Mouse (Mus musculus) heart, embryonic 14.5 days (tissue): ENCODE measurements around the gene Clic4. TPM values are rescaled to one million over a fixed set of nuclear protein-coding genes. Genes with fewer than 3 reads are reported as not detected.

Experiments used
- ATAC-seq: fragments of 200-750 bp; cut with Nextera tagmentation; 2 replicates; pipeline ENCODE4 v1.8.0; 2017; ENCODE audit warnings: low read depth, moderate TSS enrichment; ENCODE audit not compliant: insufficient number of reproducible peaks, insufficient read depth, low FRiP score
- H3K27ac ChIP-seq, 2 experiments: fragments of 200-500 bp in 1 of 2; fragments of 300-500 bp in 1 of 2; sonication (generic) in 1 of 2; replicated peaks in 1 of 2; 2 replicates each; pipeline ENCODE4 v1.5.1; 2012 to 2014; ENCODE audit warnings: low read depth in 2 of 2, low read length in 2 of 2, control low read depth in 1 of 2, mild to moderate bottlenecking in 1 of 2, mixed read lengths in 1 of 2; ENCODE audit not compliant: control insufficient read depth in 1 of 2, insufficient read depth in 1 of 2
- H3K27me3 ChIP-seq: fragments of 300-500 bp; sonication (generic); 2 replicates; pipeline ENCODE4 v1.6.1; 2014; ENCODE audit warnings: mild to moderate bottlenecking, low read length, control low read depth; ENCODE audit not compliant: control insufficient read depth, insufficient read depth
- H3K36me3 ChIP-seq: fragments of 300-500 bp; sonication (generic); 2 replicates; pipeline ENCODE4 v1.6.1; 2014; ENCODE audit warnings: mild to moderate bottlenecking, control low read depth, low read length, mixed read lengths; ENCODE audit not compliant: control insufficient read depth, insufficient read depth
- H3K4me1 ChIP-seq, 2 experiments: fragments of 200-500 bp in 1 of 2; fragments of 300-500 bp in 1 of 2; sonication (generic) in 1 of 2; 2 replicates each; pipeline ENCODE4 v1.6.1; 2012 to 2014; ENCODE audit warnings: low read length in 2 of 2, control low read depth in 1 of 2, mixed read lengths in 1 of 2; ENCODE audit not compliant: control insufficient read depth in 2 of 2, insufficient read depth in 2 of 2
- H3K4me2 ChIP-seq: fragments of 300-500 bp; sonication (generic); 2 replicates; pipeline ENCODE4 v1.6.1; 2014; ENCODE audit warnings: mild to moderate bottlenecking, low read length
- H3K4me3 ChIP-seq, 2 experiments: fragments of 200-500 bp in 1 of 2; fragments of 300-500 bp in 1 of 2; sonication (generic) in 1 of 2; 2 replicates each; pipeline ENCODE4 v1.5.1; 2012 to 2014; ENCODE audit warnings: low read length in 2 of 2, mild to moderate bottlenecking in 2 of 2, control low read depth in 1 of 2, low read depth in 1 of 2, moderate library complexity in 1 of 2; ENCODE audit not compliant: control insufficient read depth in 1 of 2, insufficient read depth in 1 of 2
- H3K9ac ChIP-seq: fragments of 300-500 bp; sonication (generic); 2 replicates; pipeline ENCODE4 v1.6.1; 2014; ENCODE audit warnings: mild to moderate bottlenecking, low read length
- H3K9me3 ChIP-seq: fragments of 300-500 bp; sonication (generic); 2 replicates; pipeline ENCODE4 v1.6.1; 2016; ENCODE audit warnings: low read length, control low read depth; ENCODE audit not compliant: control insufficient read depth
- WGBS: fragments of 180-500 bp; shearing (Covaris S2); extraction: QIAGEN DNeasy Blood & Tissue Kit; methylation state at CpG from one replicate; pipeline ENCODE4 v1.1.7; 2014; 5-methylcytosine and 5-hydroxymethylcytosine counted together
- polyA plus RNA-seq: library from polyadenylated mRNA; unstranded; fragments of >200 nt; fragmentation: Nextera tagmentation; extraction: Ambion mirVana; gene quantifications from 2 replicates; pipeline ENCODE4 v1.2.1, GENCODE M21; 2014

The Clic4 gene
- polyA plus RNA-seq, 1 experiment from 2014 or later = 181 TPM

DNA sequence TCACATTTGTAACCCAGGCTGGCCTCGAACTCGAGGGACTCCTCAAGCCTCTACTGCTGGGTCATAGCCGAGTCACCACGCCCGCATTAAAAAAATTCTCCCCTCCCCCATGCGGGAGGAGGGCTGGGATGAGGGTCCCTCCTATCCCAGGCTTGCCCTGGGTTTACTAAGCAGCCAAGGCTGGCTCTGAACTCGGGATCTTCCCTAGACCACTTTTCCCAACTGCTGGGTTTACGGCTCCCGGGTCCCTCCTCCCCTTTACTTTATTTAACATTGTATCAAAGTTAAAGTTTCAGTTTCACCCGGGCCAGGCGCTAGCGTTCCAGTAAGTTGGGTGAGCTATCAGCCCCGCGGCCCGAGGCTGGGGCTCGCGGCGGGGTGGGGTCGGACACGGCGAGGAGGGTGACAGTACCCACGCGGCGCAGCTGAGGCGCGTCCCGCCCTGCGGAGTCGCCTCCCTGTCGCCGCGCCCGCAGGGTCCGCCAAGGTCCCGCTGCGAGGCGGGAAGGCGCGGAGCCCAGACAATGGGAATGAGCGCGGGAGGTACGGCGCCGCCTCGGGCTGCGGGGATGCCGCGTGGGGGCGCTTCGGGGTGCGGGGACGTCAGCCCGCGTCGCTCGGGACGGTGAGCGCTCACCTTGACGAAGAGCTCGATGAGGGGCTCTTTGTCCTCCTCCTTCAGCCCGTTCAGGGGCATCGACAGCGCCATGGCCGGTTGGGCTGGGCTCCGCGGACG, 565 bp downstream of the Clic4 start:
- Histone ChIP-seq H3K4me3 (peak overlapping the region; percentile 72 to 95), H3K27ac (peak overlapping the region; percentile 92 to 99), H3K4me2 (peak overlapping the region; percentile 83), H3K9me3 (no peaks in the 10 kb centered on the region), H3K4me1 (peaks cover 17 to 43% of the 10 kb centered on the region in 2 experiments), H3K36me3 (peaks cover 15% of the 10 kb centered on the region), H3K27me3 (no peaks in the 10 kb centered on the region), H3K9ac (peak overlapping the region; percentile 97)
- peak; percentile 37 for ATAC-seq
- WGBS = under 1% methylated on average over 67 of the region's 67 CpGs

- Histone ChIP-seq H3K36me3 (peaks cover 15% of the 10 kb centered on the region), H3K27me3 (no peaks in the 10 kb centered on the region), H3K4me1 (peaks cover 18 to 49% of the 10 kb centered on the region in 2 experiments), H3K9me3 (no peaks in the 10 kb centered on the region), H3K4me3 (peak overlapping the region; percentile 72 to 95), H3K9ac (peak overlapping the region; percentile 97), H3K4me2 (peak overlapping the region; percentile 83), H3K27ac (peak overlapping the region; percentile 92 to 99)
- ATAC-seq = no peak
- under 1% methylated on average over 20 of the region's 20 CpGs for WGBS
These were observed 1.2 kb downstream of the Clic4 start for GRCm38 (mm10) chr4:135271419-135271828.

GRCm38 (mm10) chr4:135270476-135270875, 2.1 kb downstream of the Clic4 start:
- ATAC-seq = no peak

GRCm38 (mm10) chr4:135269656-135270341, 2.8 kb downstream of the Clic4 start:
- Histone ChIP-seq H3K9me3 (no peaks in the 10 kb centered on the region), H3K27ac (peak overlapping the region; percentile 61 to 99), H3K9ac (peak overlapping the region; percentile 97), H3K27me3 (no peaks in the 10 kb centered on the region), H3K36me3 (peaks cover 17% of the 10 kb centered on the region), H3K4me2 (peak overlapping the region; percentile 83), H3K4me3 (peak overlapping the region; percentile 72 to 95), H3K4me1 (peaks cover 22 to 63% of the 10 kb centered on the region in 2 experiments)
- no peak for ATAC-seq
- 27% methylated on average over 7 of the region's 7 CpGs for WGBS

More at GRCm38 (mm10) chr4:135270476-135270875, 2.1 kb downstream of the Clic4 start:
- Histone ChIP-seq H3K9ac (peak overlapping the region; percentile 97), H3K9me3 (no peaks in the 10 kb centered on the region), H3K4me2 (peak overlapping the region; percentile 83), H3K4me3 (peak overlapping the region; percentile 72 to 95), H3K36me3 (peaks cover 15% of the 10 kb centered on the region), H3K4me1 (peaks cover 20 to 58% of the 10 kb centered on the region in 2 experiments), H3K27me3 (no peaks in the 10 kb centered on the region), H3K27ac (peak overlapping the region; percentile 61 to 99)
- WGBS = 8% methylated on average over 8 of the region's 8 CpGs

DNA sequence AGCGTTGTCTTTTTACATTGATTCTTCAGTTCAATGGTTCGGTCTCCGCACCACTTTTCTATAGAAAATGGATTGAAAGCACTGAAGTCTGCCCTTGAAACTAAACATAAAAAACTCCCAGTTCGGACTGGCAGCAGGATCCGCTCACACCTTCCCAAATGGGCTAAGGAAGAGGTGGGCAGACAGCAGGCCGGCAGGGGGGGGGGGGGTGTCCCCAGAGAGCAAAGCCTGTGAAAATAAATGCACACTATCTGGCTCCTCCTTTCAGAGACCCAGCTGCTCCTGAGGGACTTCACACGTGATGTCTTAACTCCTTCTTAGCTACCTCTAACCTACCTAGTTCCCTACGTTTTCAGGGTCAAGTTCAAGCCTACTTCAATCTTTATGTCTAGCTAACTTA, 5.1 kb downstream of the Clic4 start:
- Histone ChIP-seq H3K4me1 (peaks cover 20 to 64% of the 10 kb centered on the region in 2 experiments), H3K27ac (peak overlapping the region; percentile 63 to 64), H3K4me2 (peak overlapping the region; percentile 57), H3K4me3 (peak overlapping the region; percentile 3 to 6; a peak in 2 of 4 replicates), H3K9me3 (no peaks in the 10 kb centered on the region), H3K36me3 (peaks cover 31% of the 10 kb centered on the region), H3K27me3 (no peaks in the 10 kb centered on the region), H3K9ac (peak overlapping the region; percentile 32)
- no peak for ATAC-seq
- WGBS = 36% methylated on average over 8 of the region's 8 CpGs

DNA sequence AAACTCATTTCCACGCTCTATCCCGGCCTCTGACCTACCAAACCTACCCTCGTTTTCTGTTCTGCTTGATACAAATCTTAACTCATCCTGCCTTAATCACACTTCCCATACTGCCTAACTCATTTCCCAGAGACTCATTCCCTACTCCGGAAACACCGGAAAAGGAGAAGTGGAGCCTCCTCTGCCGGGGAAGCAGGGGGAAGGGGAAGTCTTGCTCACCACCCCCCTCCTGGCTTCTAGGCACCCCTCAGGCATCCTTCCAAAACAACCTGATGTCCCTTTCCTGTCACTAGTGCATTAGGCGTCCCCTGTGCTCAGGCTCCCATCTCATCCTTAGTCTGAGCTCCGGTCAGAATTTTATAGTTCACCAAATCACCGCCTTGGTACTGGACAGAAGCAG, 5.6 kb downstream of the Clic4 start:
- H3K27me3 ChIP-seq = no peaks in the 10 kb centered on the region
- H3K9ac ChIP-seq = peak overlapping the region; percentile 32
- peak overlapping the region; percentile 63 to 64 for H3K27ac ChIP-seq
- H3K4me3 ChIP-seq = peak overlapping the region; percentile 3 to 6; a peak in 2 of 4 replicates
- WGBS = 39% methylated on average over 9 of the region's 9 CpGs
- H3K4me1 ChIP-seq = peaks cover 23 to 70% of the 10 kb centered on the region in 2 experiments
- no peaks in the 10 kb centered on the region for H3K9me3 ChIP-seq
- peaks cover 37% of the 10 kb centered on the region for H3K36me3 ChIP-seq
- 0 out of 2 replicates have a peak, but pooled peaks have one; percentile 17 for ATAC-seq
- peak overlapping the region; percentile 57 for H3K4me2 ChIP-seq

GRCm38 (mm10) chr4:135260434-135260833, 12.2 kb downstream of the Clic4 start:
- Histone ChIP-seq H3K4me1 (peaks cover 22 to 68% of the 10 kb centered on the region in 2 experiments), H3K9me3 (no peaks in the 10 kb centered on the region), H3K9ac (no peak overlapping the region), H3K36me3 (peaks cover 39% of the 10 kb centered on the region), H3K27me3 (no peaks in the 10 kb centered on the region), H3K4me2 (no peak overlapping the region), H3K4me3 (no peak overlapping the region), H3K27ac (peak overlapping the region; percentile 10 to 27; a peak in 1 of 4 replicates)
- no peak for ATAC-seq
- 58% methylated on average over 4 of the region's 4 CpGs for WGBS
